Mouse (Mus musculus) fibroblast of lung, adult 2 months (primary cell): Measurements from ENCODE around the gene Dmrta2.

Experiments
- DNase-seq: peaks from one replicate; pipeline ENCODE4 v3.0.0-alpha.2; 2011; ENCODE audit warnings: low read depth

Dmrta2 gene

DNA sequence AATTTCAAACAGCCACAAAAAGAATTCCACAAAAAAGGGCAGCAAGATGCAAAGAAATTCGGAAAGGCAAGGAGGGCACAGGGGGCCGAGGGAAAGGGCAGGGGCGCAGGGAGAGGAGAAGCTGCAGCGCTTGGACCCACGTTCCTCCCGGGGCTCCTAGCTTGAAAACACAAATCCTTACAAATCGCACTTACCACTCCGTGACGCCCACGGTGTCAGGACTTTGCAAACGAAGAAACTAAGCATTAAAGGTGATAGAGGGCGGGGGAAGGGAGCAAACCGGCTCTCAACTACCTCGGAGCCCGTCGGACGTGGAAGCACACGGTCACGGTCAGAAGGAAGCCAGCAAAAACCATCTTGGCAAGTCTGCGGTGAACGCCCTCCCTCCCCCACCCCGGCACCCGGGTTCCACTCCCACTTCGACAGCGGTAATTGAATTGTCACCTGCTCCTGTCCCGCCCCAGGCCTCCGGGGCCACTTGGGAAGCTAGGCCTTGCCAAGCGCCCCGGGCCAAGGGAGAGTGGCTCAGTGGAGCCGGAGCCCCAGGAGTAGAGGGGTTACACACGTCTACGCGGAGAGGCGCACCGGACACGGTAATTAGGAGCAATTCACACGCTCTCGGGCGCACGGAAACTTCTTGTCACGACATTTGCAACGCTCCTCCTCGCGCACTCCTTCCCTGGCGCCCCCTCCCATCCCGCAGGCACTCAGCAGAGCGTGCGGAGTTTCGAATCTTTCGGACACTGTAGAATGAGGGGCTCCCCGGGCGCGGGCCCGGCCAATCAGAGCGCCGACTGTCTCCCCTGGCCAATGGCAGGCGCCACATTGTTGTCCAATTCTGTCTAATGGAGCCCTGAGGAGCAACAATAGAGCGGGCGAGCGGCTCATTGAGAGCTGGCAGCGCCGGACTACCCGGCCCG is at the start of gene Dmrta2:
Dmrta2 (plus strand) TSS at position 906 of the 920 bp plus-strand sequence.
- no peak for DNase-seq

DNA sequence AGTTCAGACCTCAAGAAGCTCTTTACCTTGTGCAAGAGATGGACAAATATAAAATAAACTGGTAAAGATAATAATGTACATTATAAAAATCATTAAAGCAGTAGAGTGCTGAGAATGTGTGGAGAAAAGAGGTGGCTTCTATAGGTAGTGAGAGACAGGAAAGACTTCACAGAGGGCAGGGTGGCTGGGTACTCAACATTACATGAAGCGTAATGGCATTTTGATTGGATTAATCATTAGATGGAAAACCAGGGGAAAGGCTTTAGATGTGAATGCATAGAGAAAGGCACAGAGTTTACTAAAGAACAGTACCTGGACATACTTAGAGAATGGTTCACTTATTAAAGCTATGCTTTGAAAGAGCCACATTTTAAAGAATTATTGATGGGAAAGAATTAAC is 48.8 kb upstream of the Dmrta2 start:
- no peak for DNase-seq

DNA sequence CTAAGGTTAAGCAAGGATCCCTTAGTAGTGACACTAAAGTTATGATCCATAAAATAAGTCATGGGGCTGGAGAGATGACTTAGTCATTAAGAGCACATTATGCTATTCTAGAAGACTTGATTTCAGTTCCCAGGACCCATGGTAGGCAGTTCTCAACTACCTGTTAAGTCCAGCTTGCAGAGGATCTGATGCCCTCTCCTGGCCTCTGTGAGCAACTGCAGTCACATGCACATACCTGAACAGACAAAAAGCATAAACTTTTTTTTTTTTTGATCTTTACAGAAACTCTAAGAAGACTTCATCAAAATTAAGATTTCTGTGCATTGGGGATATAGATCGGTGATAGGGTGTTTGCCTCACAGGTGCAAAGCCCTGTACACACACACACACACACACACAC is 47.4 kb upstream of the Dmrta2 start:
- no peak for DNase-seq

DNA sequence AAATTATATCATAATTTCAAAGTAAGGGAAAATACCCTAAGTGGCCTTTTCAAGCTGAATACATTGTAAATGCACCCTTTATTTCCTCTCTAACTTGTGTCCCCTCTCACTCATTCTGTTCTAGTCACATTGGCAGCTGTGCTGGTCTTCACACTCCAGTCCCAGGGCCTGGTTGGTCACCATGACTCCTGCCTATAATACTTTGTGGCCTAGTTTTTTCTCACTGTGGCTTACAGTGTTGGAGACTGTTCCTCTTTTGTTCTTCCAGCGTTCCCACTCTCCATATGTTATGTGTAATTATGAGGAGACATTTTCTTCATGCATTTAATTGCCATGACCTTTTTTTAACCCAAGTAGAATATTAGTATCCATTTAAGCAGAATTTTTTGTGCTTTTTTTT is 46.9 kb upstream of the Dmrta2 start:
- DNase-seq = no peak

DNA sequence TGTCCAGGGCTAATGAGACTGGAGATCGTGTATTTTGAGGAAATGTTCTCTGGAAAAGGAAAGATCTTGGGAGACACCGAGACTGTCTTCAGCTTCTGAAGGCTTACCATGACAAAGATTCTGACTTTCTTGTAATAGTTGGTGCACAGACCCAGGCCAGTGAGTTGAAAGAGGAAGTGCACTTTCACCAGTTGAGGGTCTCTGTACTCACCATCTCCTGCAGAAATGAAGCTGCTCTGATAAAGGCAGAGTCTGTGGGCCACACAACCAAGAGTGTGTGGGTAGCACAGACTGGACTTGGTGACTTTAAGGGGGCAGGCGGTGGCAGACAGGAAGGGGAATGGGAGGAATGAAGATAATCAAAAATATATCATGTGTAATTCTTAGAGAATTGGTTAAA is 41.3 kb upstream of the Dmrta2 start:
- DNase-seq = no peak

DNA sequence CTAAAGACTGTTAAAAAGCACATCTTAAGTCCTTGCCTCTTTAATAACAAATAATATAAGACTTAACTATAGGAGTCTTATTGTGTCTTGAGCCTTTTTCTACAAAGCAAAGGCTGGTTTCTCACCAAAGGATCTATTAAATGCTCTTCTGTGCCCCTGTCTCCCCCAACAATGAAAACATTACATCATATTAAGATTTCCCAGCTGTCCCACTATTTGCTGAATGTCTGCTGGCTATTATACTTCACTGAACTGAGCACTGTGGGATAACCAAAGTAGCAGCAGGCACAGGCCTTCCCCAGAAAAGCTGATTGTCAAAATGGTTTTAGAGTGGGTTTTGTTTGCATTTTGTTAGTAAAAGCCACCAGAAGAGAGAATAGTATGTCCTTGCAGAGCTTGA is 38.6 kb upstream of the Dmrta2 start:
- DNase-seq = no peak

DNA sequence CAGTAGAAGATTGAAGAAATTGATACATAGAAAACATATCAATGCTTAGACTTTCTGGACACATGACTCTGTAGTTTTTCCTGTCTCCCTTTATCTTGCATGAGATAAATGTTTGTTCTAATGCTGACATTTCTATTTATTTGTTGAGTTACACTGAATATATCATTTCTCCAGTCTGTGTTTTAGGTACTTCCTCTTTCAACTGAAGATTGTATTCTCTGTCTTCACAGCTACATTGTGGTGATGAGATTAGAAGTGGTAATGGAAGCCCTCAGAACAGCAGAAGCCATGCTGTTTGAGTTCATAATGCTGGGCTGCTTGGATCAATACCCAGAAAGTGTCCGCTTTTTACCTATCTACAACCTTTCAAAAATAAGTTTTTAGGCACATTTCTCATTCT is 32.3 kb upstream of the Dmrta2 start:
- no peak for DNase-seq

DNA sequence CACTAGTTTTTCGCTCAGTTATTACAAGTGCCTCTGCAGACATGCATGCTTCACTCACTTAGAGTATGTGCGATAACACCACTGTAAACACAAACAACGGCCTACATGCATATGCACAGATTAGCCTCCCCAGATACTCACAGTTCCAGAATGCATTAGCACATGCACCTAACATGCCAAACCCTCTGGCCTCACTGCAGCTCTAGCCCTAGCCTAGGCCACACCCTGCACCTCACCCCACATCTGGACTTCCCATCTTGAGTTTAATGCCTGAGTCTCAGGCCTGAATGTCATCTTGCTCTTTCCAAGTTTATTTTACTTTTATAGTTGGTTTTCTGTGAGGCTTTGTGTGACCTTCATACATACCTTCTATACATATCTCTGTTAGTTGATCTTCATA is 28.5 kb upstream of the Dmrta2 start:
- no peak for DNase-seq

DNA sequence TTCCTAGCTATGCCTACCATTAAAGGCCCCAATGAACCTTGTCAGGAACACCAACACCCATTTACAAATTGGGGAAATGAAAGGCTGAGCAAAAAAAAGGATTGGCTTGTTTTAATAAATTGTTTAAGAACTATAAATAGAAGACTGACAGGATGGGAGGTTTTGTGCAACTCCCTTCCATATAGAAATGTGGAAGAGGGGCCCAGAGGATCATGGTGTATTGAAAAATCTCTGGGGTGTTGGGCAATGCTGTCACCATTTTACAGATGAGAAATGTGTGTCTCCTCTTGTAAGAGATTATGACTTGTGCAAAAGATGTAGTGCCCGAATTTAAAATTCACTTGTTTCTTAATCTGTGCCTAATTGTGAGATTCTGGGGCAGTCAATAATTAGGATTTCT is 24.3 kb upstream of the Dmrta2 start:
- no peak for DNase-seq

DNA sequence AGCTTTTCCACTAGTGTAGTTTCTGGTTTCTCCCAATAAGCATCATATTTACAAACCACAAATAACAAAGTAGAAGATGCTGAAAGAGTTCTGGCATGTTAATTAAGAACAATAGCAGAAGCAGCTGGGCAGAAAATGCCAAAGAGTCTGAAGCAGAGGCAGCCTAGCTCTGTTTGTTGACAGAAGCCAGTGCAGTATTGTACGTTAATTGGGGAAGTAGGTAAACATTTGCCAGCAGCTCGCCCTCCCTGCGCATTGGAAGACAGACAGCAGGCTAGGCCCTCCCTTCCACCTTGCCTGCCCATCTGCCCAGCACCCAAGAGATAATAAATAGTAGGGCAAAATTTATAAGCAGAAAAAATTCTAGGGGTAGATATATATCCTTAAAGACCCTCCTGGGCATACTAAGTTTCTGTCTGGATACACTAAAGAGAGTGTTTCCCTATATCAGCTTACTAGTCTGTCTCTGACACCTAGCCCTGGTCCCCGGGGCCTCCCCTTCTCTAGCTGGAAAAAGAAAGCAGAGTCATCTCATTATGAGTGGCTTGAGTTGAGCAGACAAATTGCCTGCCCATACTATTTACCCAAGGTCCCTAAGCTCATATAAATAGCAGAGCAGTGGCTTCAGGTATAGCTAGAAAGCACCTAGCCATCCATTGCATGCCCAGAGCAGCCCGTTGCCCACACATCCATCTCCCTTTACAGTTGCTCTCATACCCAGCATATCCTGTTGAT is 17.5 kb upstream of the Dmrta2 start:
- no peak for DNase-seq

DNA sequence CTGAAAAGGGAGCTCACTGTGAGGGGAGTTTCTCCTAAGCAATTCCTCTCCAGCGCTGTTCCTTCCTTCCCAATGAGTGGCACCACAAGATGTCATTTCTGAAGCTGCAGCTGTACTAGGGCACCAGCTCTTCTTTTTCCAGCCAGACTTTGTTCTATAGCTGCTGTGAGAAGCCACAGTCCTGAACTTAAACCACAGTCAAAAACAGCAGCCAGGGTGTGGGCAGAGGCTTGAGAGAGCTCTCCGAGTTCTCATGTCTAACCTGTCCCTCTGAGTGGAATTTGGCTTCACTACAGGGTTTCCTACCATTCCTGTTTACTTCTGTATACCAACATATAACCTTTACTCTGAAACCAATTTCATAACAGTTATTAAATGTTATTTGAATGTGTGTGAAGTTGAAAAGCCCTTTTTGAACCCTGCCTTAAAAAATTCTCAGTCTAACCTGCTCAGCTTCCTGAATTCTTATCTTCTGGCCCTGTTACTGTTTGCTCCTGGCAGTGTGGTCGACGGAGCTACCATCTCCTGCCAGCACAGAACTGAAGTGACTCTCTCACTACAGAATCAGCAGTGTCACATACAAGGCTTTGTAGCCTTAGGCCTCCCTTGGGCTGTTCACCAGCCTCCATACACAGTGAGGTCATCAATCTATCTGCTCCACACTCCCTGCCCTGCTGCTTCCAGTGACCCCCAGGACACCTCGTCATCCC is 14.1 kb upstream of the Dmrta2 start:
- no peak for DNase-seq

DNA sequence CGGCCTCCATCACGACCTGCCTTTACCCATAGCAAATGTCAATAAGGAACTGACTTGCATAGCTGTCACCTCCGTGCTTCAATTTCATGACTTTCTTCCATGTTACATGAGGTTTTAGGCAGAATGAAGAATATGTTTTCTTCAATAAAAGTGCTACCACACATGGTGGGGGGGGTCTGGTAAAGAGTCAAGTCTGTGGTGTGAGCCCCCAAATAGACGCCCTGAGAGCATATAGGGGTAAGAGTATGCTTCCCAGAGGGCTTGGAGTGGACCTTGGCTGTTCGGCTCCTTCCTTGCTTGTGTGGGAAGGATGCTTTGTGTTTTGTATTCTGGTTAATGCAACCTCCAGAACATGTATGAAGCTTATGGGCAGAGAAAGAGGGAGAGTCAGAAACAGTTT is 8.3 kb upstream of the Dmrta2 start:
- DNase-seq = no peak

DNA sequence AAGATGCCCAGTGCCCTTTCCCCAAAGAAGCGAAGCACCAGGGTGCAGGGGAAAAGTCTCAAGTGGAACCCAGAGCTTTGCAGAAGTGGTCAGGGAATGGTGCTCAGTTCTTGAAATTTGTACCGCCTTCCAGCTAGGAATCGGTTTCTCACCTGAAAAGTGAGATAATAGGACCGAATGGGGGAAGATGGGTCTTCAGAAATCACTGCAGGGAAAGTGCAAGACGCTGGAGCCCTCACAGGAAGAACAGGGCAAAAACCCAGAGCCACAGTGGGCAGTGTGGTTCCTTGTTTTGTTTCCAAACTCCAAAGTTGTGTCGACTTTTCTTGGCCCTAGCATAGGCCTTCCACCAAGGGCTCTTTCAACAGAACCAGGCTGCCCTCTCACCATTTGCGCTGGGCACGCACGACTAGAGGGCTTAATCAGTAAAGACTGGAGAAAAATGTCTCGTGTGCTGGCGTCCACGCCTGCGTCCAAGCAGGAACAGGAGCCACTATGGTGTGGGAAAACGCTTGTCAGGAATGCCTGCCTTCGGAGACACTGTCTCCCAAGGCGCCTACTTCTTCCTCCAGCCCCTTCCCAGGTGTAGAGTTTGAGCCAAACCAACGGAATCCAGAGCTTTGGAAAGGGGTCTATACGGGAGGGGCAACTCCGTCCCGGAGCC is 3.7 kb upstream of the Dmrta2 start:
- DNase-seq = no peak

DNA sequence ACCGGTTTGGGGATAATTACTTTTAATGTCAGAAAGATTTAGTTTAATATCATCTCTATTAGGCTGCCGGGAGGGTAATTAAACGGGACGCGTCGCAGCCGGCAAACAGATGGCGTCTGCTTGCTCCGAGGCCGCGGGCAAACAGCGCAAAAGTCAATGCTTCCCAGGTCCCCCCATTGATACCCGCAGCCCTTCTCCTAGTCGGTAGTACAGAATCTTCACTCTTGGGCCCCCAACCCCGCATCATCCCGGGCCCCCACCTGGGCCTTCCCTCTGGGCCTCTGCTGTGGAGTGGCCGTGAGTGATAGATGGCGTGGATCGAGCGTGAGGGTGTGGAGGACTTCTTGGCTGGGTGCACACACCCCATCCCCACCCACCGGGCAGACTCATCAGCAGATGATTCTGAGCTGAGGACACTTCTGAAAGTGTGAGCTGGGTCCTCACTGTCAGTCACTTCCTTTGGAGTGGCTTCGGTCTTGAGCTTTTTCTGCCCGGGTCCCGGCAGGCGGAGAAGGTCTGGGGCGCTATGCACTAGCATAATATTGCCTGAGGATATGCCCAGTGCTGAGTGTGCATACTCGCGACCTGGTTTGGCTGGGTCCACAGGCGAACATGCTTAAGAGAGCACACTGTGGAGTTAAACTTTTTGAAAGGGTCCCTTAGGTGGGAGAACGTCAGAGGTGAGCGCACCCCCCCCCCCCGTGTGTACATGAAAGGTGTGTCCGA is 3.0 kb upstream of the Dmrta2 start:
- DNase-seq = no peak

DNA sequence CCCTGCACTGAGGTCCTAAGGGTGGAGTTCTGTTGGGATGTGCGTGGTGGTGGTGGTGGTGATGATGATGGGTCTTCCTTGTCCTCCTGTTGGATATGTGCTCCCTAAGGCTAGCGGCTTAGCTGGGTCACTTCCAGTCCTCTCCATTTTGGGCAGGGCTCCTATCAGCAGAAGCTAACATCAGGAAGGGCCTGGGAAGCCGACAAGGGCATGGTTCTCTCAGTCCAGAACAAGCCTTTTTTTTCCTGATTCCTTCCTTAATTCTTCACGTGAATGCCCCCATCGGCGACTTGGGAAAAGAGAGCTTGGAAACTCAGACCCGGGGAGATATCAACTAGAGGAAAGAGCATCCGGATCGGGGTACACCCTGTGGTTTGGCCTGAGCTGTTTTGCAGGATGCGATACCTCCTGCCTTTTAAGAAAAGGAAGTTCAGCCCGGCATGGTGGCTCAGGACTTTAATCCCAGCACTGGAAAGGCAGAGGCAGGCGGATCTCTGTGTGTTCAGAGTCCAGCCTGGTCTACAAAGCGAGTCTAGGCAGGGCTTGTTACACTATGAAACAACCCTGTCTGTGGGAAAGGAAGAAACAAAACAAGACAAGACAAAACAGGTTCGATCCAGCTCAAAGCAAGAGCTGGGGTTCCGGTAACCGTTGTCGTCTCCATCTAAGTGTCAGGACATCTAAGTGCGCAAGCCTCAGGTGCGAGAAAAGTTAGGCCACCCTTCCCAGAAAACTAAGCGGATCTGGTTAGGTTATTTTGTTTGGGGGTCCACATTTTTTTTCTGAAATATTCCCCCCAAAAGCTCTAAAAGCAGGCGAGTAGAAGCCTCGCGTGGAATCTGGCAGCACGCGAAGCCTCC is 2.2 kb upstream of the Dmrta2 start:
- DNase-seq = no peak

DNA sequence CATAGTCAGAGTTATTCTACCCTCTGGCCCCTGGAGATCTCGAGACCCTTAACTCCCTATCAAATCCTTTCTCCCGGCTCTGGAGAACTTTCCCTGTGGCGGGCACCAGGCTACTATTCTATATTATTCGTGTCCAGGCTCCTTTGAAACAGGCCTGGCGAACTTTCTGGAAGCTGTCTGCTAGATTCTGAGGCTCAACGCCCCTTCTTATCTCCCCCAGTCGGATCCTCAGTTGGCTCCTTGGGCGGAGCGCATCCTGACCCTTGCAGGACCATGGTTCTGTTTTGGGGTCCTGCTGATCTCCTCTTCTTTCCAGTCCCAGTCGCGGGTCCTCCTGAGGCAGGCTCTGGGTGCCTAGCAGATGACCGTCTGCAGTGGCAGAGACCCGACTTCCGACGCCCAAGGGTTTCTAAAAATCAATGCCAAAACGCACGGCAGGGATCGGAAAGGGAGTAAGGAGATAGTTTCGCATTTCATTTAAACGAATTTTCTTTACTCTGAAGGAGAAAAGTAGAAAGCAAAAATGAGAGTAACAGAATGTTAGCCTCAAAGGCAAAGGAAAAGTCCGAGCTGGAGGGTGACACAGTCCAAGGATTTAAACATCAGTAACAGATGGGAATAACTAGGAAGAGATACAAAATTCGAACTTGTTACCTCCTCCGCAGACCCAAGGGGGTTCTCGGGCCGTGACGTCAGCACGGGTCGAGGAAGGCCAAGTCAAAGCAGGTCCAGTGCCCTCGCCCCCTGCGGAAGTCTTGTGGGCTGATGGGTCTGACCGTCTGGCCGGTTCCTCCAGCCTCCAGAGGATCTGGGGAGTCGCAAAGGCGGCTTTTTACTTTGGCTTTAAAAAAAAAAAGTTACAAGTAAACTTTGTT is 1.3 kb upstream of the Dmrta2 start:
- DNase-seq = no peak

DNA sequence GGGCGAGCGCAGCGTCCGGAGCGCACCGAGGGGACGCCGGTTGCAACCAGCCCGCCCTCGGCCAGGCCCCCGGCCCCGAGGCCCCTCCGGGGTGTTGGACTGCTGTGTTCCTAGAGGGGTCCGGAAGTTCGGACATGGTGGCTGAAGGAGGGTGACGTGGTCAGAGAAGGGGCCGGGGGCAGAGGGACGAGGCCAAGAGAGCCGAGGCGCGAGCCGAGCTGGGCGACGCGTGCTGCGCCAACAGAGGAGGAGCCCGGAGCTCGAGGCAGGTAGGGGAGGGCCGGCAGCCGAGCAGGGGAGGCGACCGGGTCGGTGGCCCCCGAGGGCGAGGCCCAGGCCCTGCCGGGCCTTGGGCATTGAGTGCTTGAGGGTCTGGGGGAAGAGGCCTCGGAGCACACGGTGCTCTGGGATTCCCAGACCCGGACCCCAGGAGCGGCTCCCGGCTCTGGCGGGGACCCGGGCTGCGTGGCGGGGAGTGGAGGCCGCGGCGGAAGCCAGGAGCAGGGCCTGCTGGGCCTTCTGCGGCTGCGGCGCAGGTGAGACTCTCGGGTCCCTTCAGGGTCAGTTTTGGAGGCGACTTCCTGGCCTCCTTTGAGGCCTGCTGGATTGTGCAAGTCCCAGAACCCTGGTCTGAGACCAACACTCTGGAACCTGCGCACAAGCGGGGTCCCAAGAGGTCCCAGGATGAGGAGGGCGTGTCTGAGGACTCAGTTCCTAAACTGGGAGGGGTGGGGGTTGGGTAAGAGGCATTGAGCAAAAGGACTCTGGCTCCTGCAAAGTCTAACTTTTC is 410 bp downstream of the Dmrta2 start:
- DNase-seq = no peak

DNA sequence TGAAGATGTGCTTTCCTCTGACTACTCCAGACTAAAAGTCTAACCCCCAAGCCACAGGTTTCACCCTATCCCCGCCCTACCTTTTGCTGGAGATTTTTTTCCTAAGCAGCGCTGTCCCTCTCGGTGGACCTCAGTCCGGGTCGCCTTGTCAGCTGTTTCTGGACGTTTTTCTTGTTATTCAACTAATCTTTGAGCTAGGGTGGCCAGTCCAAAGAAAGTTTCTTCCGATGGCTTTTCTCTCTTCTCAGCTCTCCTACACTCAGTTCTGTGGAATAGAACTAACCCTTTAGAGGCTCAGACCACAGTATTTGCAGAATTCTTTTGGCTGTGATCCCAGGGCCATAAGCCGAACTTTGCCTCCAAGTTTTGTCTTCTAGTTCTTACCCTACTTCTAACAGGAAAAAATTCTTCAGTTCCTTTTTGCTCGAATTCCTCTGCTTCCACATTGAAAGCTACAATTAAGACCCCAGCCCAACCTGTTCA is 1.0 kb downstream of the Dmrta2 start:
- no peak for DNase-seq
